Mouse (Mus musculus): ENCODE data around the gene Ear10.
"Not testable (repeated sequence)": the region's sequence is repeated elsewhere in the genome, so short reads cannot be mapped to it uniquely, and the experiment has no call there.

DNA sequence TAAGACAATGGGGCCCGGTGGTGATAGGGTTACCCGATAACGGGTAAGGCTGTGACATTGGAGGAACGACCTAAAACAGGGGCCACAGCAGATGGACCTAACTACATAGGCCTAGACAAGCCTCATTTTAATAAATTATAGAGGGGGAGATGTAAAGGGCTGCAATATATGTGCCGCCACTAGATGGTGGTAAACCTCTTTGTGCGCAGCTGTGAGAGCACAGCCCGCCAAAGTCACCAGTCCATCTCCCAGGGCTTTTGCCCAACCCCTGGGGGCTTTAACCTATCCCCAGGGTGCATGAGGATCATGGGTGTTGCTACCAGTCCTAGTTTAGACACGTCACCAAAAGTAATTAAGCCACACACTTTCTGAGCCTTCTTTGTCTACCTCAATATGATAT is 9.6 kb upstream of the Ear10 start:
- TF ChIP-seq CTCF (IDR thresholded peaks at IDR 0.05; ENCODE audit: low read depth) = peak; percentile 74
- TF ChIP-seq EP300 (IDR thresholded peaks at IDR 0.05; ENCODE audit: low read depth) = not testable (repeated sequence)
